Mouse (Mus musculus) layer of hippocampus, postnatal 14 days (tissue): Measurements from ENCODE around the gene Plbd1. TPM values are rescaled to one million over a fixed set of nuclear protein-coding genes. Genes with fewer than 3 reads are reported as not detected.

Source experiments
- total RNA-seq, 2 experiments: library from RNA; stranded (reverse); gene quantifications; 2 replicates each; pipeline ENCODE4 v1.2.3; 2021

Plbd1 gene
- total RNA-seq, 2 experiments from 2014 or later = 0.58 TPM; not detected in 1

Other genes starting within 250 kb of the Plbd1 start
- not detected for gene E330021D16Rik, start 246.4 kb downstream of the Plbd1 start, total RNA-seq
- 100 to 1,000 TPM; 108 to 121 TPM for gene Atf7ip, start 155.8 kb downstream of the Plbd1 start, total RNA-seq
- gene Gucy2c, start 119.8 kb upstream of the Plbd1 start, total RNA-seq = under 1 TPM; 0.46 to 0.52 TPM
- gene Hist4h4, start 142.5 kb upstream of the Plbd1 start, total RNA-seq = 10 to 100 TPM; 10.9 to 12.0 TPM
- gene H2afj, start 146.3 kb upstream of the Plbd1 start, total RNA-seq = 10 to 100 TPM; 72.0 to 72.6 TPM
- gene BC049715, start 165.7 kb upstream of the Plbd1 start, total RNA-seq = 1 to 10 TPM; 2.2 to 4.6 TPM
- 100 to 1,000 TPM; 123 to 133 TPM for gene Wbp11, start 166.3 kb upstream of the Plbd1 start, total RNA-seq
- gene Smco3, start 173.5 kb upstream of the Plbd1 start, total RNA-seq = 1 to 10 TPM; 4.0 to 4.8 TPM
- not detected for gene Art4, start 195.8 kb upstream of the Plbd1 start, total RNA-seq
- gene Mgp, start 213.9 kb upstream of the Plbd1 start, total RNA-seq = 10 to 100 TPM; 23.2 to 39.5 TPM